Mouse (Mus musculus) embryonic fibroblast, embryonic 13.5 days (primary cell): Measurements from ENCODE around the gene Tssk4.

Experiments
- CTCF ChIP-seq: IDR thresholded peaks from 2 replicates; pipeline ENCODE4 v1.5.1; 2011; ENCODE audit warnings: mild to moderate bottlenecking, control low read depth, low read length, moderate library complexity, borderline replicate concordance; ENCODE audit not compliant: insufficient read depth
- POLR2A ChIP-seq: IDR thresholded peaks from 2 replicates; pipeline ENCODE4 v1.6.1; 2011; ENCODE audit warnings: low read depth, mild to moderate bottlenecking, control low read depth, low read length, moderate library complexity

DNA sequence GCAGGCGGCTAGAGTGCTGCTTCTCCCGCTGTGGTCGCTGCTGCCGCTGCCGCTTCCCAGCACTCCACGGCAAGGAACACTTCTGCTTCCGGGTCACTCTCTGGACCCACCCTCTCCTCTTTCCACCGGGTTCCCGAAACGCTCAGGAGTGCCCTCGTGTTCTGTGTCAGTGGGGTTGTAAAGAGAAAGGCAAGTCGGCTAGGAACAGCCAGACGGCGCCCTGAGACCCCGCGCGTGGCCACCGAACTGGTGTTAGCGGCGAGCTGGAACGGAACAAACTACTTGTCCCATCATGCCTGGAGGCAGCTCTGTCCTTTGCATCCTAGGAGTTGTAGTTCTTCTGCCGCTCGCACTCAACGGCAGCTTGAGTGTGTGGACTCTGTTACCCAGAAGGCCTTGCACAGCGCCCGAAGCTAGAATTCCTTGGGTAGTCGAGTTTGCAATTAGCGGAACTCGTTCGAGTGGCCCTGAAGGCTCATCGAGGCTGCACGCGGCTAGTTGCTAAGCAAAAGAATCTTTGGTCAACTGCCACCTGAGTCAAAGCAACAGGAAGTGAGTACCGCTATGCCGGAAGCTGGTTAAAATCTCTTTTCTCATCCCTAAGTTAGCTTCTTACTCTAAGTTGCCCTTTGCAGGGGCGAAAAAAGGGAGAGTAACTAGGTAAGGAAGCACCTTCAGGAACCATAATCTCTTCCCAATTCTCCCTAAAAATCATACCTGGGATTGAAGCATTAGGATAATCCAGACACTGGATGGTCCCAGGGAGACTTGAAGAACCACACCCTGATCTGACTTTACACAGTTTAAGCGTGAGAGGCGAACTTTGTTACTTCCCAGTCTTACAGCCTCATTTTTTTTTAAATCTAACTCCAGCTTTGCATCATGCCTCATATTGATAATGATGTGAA, 22.1 kb downstream of the Tssk4 start, which contains the start of the genes Gmpr2 and Nedd8:
- TF ChIP-seq POLR2A: peak; percentile 75
- TF ChIP-seq CTCF: no peak
